Mouse (Mus musculus) heart, embryonic 10.5 days (tissue): ENCODE data around the gene Gnl3. TPM values are rescaled to one million over a fixed set of nuclear protein-coding genes. Genes with fewer than 3 reads are reported as not detected.

Source experiments
- DNase-seq: peaks from one replicate; pipeline ENCODE4 v3.0.0-alpha.2; 2017; ENCODE audit warnings: low spot score
- H3K27ac ChIP-seq: fragments of 300-500 bp; sonication (generic); 2 replicates; pipeline ENCODE4 v1.5.1; 2016; ENCODE audit warnings: mild to moderate bottlenecking
- H3K27me3 ChIP-seq: fragments of 300-500 bp; sonication (generic); 2 replicates; pipeline ENCODE4 v1.6.1; 2016; ENCODE audit warnings: mild to moderate bottlenecking; ENCODE audit not compliant: poor library complexity, insufficient read depth, severe bottlenecking
- H3K36me3 ChIP-seq: fragments of 300-500 bp; sonication (generic); 2 replicates; pipeline ENCODE4 v1.6.1; 2016; ENCODE audit warnings: mild to moderate bottlenecking, moderate library complexity
- H3K4me1 ChIP-seq: fragments of 300-500 bp; sonication (generic); 2 replicates; pipeline ENCODE4 v1.6.1; 2016; ENCODE audit warnings: mild to moderate bottlenecking
- H3K4me3 ChIP-seq: fragments of 300-500 bp; sonication (generic); 2 replicates; pipeline ENCODE4 v1.5.1; 2016; ENCODE audit warnings: mild to moderate bottlenecking, moderate library complexity
- H3K9me3 ChIP-seq: fragments of 300-500 bp; sonication (generic); 2 replicates; pipeline ENCODE4 v1.6.1; 2016; ENCODE audit warnings: mild to moderate bottlenecking, moderate library complexity
- whole genome bisulfite sequencing: fragments of 180-500 bp; shearing (Covaris S2); methylation state at CpG from one replicate; pipeline ENCODE4 v1.1.7; 2016; 5-methylcytosine and 5-hydroxymethylcytosine counted together
- polyA plus RNA-seq: library from polyadenylated mRNA; unstranded; fragments of >200 nt; fragmentation: Nextera tagmentation; extraction: Ambion mirVana; gene quantifications from 2 replicates; pipeline ENCODE4 v1.2.1, GENCODE M21; 2016

Gnl3 gene
- polyA plus RNA-seq, 1 experiment from 2014 or later = 133 TPM

GRCm38 (mm10) chr14:31001307-31002205, 17.4 kb downstream of the Gnl3 start, which contains the start of the genes Glt8d1 and Spcs1:
Glt8d1 (plus strand) TSS chr14:31001400.
Spcs1 (minus strand) TSS chr14:31001672.
- Histone ChIP-seq H3K4me3 (peak within 1 kb of the TSS; percentile 92), H3K9me3 (no peaks in the 10 kb centered on the region), H3K36me3 (peaks cover 10% of the 10 kb centered on the region), H3K27ac (peak within 1 kb of the TSS; percentile 98), H3K4me1 (peaks cover 12% of the 10 kb centered on the region), H3K27me3 (no peaks in the 10 kb centered on the region)
- WGBS = under 1% methylated on average over 84 of the region's 84 CpGs
- peak; percentile 94 for DNase-seq

GRCm38 (mm10) chr14:31000816-31001306, 18.1 kb downstream of the Gnl3 start:
- peak overlapping the region; percentile 98 for H3K27ac ChIP-seq
- H3K4me3 ChIP-seq = peak overlapping the region; percentile 92
- WGBS = under 1% methylated on average over 21 of the region's 21 CpGs
- peaks cover 9% of the 10 kb centered on the region for H3K36me3 ChIP-seq
- H3K4me1 ChIP-seq = peaks cover 12% of the 10 kb centered on the region
- no peaks in the 10 kb centered on the region for H3K27me3 ChIP-seq
- DNase-seq = no peak
- no peaks in the 10 kb centered on the region for H3K9me3 ChIP-seq

GRCm38 (mm10) chr14:31000356-31000755, 18.6 kb downstream of the Gnl3 start:
- H3K9me3 ChIP-seq = no peaks in the 10 kb centered on the region
- WGBS = 62% methylated on average over 10 of the region's 10 CpGs
- peaks cover 12% of the 10 kb centered on the region for H3K4me1 ChIP-seq
- peak overlapping the region; percentile 98; the same call in 1 of the 2 replicates for H3K27ac ChIP-seq
- peak overlapping the region; percentile 92 for H3K4me3 ChIP-seq
- DNase-seq = no peak
- peaks cover 9% of the 10 kb centered on the region for H3K36me3 ChIP-seq
- H3K27me3 ChIP-seq = no peaks in the 10 kb centered on the region

GRCm38 (mm10) chr14:30996417-30996816, 22.5 kb downstream of the Gnl3 start:
- no peaks in the 10 kb centered on the region for H3K9me3 ChIP-seq
- no peaks in the 10 kb centered on the region for H3K27me3 ChIP-seq
- H3K4me1 ChIP-seq = peaks cover 8% of the 10 kb centered on the region; the same call in 1 of the 2 replicates
- H3K27ac ChIP-seq = no peak overlapping the region
- no peak overlapping the region for H3K4me3 ChIP-seq
- DNase-seq = no peak
- H3K36me3 ChIP-seq = peaks cover 6% of the 10 kb centered on the region

- H3K4me3 ChIP-seq = no peak overlapping the region
- WGBS = 85% methylated on average over 3 of the region's 3 CpGs
These were observed 42.7 kb downstream of the Gnl3 start for GRCm38 (mm10) chr14:30976222-30976621.

GRCm38 (mm10) chr14:30974204-30974603, 44.7 kb downstream of the Gnl3 start:
- no peaks in the 10 kb centered on the region for H3K27me3 ChIP-seq
- no peak overlapping the region for H3K27ac ChIP-seq
- DNase-seq = no peak
- no peaks in the 10 kb centered on the region for H3K9me3 ChIP-seq
- no peak overlapping the region for H3K4me3 ChIP-seq
- 78% methylated on average over 6 of the region's 6 CpGs for WGBS
- H3K4me1 ChIP-seq = no peaks in the 10 kb centered on the region
- H3K36me3 ChIP-seq = peaks cover 17% of the 10 kb centered on the region

More at GRCm38 (mm10) chr14:30976222-30976621, 42.7 kb downstream of the Gnl3 start:
- Histone ChIP-seq H3K4me1 (no peaks in the 10 kb centered on the region), H3K27ac (no peak overlapping the region), H3K27me3 (no peaks in the 10 kb centered on the region), H3K9me3 (no peaks in the 10 kb centered on the region), H3K36me3 (peaks cover 13% of the 10 kb centered on the region; the same call in 1 of the 2 replicates)
- no peak for DNase-seq

Other genes starting within 250 kb of the Gnl3 start
- gene Tmem110, start 193.6 kb downstream of the Gnl3 start, polyA plus RNA-seq = 18.3 and 25.1 TPM in 2 replicates
- gene Mustn1, start 140.0 kb downstream of the Gnl3 start, polyA plus RNA-seq = 0.90 and 0.99 TPM in 2 replicates
- gene Itih4, start 132.7 kb downstream of the Gnl3 start, polyA plus RNA-seq = 0.40 TPM in 1 of 2 replicates, not detected in the other
- 0.64 and 5.0 TPM in 2 replicates for gene Itih3, start 95.4 kb downstream of the Gnl3 start, polyA plus RNA-seq
- gene Itih1, start 75.9 kb downstream of the Gnl3 start, polyA plus RNA-seq = 0.16 and 2.1 TPM in 2 replicates
- 7.3 and 13.4 TPM in 2 replicates for gene Nek4, start 67.8 kb downstream of the Gnl3 start, polyA plus RNA-seq
- 41.2 and 46.7 TPM in 2 replicates for gene Glt8d1, start 17.8 kb downstream of the Gnl3 start, polyA plus RNA-seq
- 290 and 338 TPM in 2 replicates for gene Spcs1, start 17.5 kb downstream of the Gnl3 start, polyA plus RNA-seq
- gene Pbrm1, start within 50 bp of the Gnl3 start, polyA plus RNA-seq = 121 and 132 TPM in 2 replicates
- gene Smim4, start 109.8 kb upstream of the Gnl3 start, polyA plus RNA-seq = 66.2 and 73.3 TPM in 2 replicates
- gene Nt5dc2, start 111.9 kb upstream of the Gnl3 start, polyA plus RNA-seq = 422 and 507 TPM in 2 replicates
- gene Stab1, start 149.5 kb upstream of the Gnl3 start, polyA plus RNA-seq = 28.9 and 30.2 TPM in 2 replicates
- 1,899 and 2,942 TPM in 2 replicates for gene Tnnc1, start 189.2 kb upstream of the Gnl3 start, polyA plus RNA-seq
- gene Nisch, start 197.8 kb upstream of the Gnl3 start, polyA plus RNA-seq = 457 and 500 TPM in 2 replicates
- 0.47 and 0.54 TPM in 2 replicates for gene Sema3g, start 198.7 kb upstream of the Gnl3 start, polyA plus RNA-seq
- gene Phf7, start 232.2 kb upstream of the Gnl3 start, polyA plus RNA-seq = 8.4 and 11.8 TPM in 2 replicates
- gene Bap1, start 232.3 kb upstream of the Gnl3 start, polyA plus RNA-seq = 76.2 and 80.7 TPM in 2 replicates